Mouse (Mus musculus): Measurements from ENCODE around the gene Ankrd13b.

DNA sequence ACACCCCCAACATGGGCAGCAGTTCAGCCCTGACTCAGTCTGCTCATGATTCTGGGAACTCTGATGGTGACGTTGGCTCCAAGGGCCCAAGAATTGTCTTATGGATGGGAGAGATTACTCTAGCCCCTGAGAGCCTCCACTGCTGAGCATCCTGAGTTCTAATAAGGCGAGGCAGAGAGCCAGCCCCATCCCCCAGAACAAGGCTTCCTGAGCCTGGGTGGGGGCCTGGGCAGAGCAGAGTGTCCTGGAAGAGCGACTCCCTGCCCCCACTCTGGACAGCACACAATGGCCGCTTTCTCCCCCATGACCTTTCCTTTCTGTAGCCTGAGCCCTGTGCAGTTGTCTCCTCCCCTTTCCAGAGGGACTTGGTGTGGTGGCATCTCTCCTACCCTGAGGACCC lies 8.4 kb upstream of the Ankrd13b start:
- TF ChIP-seq CTCF (IDR thresholded peaks at IDR 0.05) (no peak), EP300 (IDR thresholded peaks at IDR 0.05; ENCODE audit: insufficient read depth, low read depth, low read length) (no peak)
